Mouse (Mus musculus): ENCODE data around the gene Krtap13-1. TPM values are rescaled to one million over a fixed set of nuclear protein-coding genes. Genes with fewer than 3 reads are reported as not detected.
"Not testable (repeated sequence)": the region's sequence is repeated elsewhere in the genome, so short reads cannot be mapped to it uniquely, and the experiment has no call there.

Krtap13-1 gene
- total RNA-seq (2021): not detected

DNA sequence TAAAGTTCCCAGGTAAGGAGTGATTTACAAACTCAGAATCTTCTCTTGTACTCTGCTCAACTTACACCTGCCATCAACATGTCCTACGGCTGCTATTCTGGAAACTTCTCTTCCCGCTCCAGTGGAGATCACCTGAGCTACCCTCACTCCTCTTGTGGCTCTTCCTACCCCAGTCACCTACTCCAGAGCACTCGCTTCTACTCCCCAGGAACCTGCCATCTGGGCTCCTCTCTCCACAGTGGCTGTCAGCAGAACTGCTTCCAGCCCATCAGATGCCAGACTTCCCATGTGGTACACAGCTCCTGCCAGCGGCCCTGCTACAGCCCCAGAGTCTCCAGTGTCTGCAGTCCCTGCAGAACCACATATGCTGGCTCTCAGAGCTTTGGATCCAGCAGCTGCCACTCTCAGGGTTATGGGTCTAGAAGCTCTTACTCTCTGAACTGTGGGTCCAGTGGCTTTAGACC is at the start of gene Krtap13-1:
Gene Krtap13-1, plus strand, starts transcription at position 51 of the 464 bp plus-strand sequence.
- DNase-seq: no peak

DNA sequence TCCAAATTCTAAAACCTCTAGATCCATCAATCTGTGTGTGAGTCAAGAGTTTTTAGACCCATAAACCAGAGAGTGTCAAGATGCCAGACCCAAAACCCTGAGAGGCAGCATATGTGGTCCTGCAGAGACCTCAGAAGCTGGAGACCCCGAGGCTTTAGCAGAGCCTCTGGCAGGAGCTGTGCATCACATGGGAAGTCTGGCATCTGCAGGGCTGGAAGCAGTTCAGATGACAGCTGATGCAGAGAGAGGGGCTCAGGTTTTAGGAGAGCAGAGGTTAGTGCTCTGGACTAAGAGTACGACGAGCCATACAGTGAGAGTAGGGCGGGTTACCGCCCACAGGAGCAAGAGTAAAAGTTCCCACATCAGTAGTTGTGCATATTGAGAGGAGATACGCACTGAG is 49.6 kb upstream of the Krtap13-1 start:
- DNase-seq: no peak

DNA sequence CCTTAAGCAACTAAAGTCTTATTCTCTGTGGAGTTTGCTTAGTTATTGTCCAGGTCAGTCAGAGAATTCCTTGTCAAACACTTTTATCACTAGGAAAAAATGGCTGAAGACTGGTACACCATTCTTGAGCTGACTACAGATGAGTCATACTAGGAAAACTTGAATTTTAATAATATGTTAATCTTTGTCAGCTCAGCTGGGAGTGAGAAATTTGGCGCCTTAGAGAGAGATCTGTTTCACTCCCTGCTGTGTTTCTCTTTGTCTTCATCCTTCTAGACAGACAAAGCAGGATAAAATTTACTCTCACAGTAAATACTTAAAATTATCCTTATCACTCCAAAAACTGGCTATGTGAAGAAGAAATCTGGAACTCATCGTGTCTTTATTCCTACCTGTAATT is 47.4 kb upstream of the Krtap13-1 start:
- DNase-seq: no peak

DNA sequence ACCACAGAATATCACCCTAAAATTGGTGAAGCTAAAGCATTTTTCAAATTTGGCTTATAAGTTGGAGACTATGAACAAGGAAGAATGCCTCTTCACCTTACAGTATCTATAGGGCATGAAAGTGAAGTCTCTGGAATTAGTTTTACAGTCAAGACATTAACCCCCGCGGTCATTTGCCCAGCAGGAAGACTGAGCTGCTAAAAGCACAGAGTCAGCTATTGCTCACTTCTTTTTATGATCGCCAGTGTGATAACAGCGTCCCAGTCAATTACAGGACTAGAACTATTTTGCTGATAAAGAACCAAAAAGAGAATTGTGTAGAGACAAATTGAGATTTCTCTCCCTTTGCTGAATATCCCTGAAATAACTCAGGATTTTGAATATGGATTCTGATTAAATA is 32.4 kb upstream of the Krtap13-1 start:
- no peak for DNase-seq

DNA sequence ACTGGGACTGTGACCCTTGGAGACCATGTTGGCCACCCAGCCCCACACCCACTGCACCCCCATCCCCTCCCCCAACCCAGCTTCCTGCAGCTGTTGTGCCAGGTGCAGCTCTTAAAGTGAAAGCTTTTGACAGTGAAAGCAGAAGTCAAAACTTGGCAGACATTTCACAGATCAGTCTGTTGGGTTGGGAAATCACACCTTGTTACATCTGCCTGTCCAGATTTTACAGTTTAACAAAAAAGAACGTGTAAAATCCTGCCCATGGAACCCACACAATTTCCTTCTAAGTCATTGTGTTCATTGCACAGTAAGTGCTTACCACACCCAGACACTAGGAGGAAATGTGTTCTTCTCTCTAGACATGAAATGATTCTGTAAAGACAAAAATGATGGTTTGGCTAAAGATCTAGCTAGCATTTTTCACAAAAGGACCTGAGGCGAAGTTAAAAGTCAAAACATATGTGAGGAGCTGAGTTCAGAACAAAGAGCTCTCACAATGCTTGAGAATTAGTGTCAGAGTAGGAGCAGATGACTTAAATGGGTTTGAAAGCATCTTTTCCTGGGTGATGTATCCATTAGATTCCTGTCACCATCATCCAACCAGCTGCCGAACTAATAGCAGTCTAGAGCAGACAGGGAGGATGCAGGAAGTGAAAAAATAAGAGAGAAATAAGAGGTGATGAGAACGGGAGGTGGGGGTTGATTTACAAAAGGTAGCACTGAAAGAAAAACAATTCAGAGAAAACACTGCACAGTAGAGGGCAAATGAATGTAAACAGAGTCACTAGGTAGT is 27.4 kb upstream of the Krtap13-1 start:
- no peak for DNase-seq

DNA sequence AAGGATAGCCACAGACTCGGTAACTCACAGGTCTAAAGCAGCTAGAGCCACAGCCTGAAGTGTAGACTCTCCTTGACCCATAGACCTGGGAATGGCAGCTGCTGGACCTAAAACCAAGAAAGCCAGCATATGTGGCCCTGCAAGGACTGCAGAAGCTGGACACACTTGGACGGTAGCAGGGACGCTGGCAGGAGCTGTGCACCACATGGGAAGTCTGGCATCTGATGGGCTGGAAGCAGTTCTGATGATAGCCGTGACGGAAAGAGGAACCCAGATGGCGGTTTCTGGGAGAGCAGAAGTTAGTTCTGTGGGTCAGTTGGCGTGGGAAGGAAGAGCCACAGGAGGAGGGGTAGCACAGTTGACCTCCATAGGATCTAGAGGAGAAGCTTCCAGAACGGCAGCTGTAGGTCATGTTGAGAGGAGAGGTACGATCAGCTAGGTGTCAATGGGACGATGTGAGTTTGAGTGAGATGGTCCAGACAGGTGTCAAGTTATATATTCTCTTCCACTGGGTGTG is 21.1 kb upstream of the Krtap13-1 start, which contains the start of gene 2310061N02Rik:
Gene 2310061N02Rik, minus strand, starts transcription at position 467 of the 517 bp plus-strand sequence.
- DNase-seq: no peak

DNA sequence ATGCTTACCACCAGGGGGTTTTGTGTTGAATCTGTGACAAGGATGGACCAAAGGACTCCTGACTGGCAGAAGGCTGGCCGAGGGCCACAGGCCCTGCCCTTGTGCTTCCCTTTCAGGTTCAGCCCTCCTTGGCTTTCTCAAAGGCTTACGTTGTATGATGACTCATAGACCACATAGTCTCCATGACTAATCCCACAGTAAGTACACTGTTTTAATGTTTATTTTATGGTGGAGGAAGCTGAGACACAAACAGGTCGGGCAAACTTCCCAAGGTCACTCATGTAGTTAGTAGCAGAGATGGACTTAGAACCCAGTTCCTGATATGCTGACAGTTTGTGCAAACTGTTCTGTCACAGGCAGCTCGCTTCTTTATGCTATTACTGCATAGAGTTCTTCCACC is 17.9 kb upstream of the Krtap13-1 start:
- DNase-seq: no peak

DNA sequence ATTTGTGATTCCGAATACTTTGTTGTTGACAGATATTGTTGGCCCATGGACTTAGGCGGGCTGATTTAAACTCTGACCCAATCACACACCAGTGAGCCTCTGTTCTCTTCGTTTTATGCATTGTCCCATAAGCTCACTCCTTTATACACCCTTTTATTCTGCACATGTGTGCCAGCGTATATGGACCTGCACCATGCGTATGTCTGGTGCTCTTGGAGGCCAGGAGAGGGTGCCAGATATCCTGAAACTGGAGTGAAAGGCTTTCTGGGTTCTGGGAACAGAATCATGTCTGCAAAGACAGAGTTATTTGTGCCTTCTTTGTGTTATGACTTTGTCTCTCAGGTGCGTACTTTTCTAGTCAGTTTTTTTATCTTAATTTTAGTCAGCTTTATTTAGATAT is 17.4 kb upstream of the Krtap13-1 start:
- DNase-seq: no peak

DNA sequence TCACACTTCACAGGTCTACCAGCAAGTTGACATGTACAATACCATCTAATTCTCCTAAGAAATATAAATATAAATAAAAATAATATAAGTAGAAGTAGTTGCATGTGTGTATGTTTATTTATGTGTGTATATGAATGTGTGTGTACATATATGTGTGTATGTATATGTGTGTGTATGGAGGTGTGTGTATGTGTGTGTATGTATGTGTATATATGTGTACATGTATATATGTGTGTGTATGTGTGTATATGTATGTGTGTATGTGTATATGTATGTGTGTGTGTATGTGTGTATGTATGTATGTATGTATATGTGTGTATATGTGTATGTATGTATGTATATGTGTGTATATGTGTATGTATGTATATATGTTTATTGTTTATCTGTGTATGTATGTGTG is 12.1 kb upstream of the Krtap13-1 start:
- no peak for DNase-seq

DNA sequence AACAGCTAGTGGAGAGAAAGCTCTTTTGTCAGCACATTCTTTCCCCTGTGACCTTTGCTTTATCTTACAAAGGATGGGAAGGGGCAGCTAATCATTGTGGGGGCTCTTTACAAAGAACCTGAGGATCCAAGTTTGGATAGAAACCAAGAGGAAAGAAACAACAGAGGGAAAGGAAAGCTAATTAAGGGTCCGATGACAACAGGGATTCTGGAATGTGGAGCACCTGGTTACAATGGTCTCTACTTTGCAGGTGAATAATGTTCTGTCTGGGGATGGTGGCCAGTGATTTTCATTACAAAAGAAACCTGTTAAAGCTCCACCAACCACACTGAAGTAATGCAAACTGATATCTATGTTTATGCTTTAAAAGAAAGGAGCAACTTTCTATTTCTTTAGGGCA is 8.6 kb upstream of the Krtap13-1 start:
- no peak for DNase-seq

DNA sequence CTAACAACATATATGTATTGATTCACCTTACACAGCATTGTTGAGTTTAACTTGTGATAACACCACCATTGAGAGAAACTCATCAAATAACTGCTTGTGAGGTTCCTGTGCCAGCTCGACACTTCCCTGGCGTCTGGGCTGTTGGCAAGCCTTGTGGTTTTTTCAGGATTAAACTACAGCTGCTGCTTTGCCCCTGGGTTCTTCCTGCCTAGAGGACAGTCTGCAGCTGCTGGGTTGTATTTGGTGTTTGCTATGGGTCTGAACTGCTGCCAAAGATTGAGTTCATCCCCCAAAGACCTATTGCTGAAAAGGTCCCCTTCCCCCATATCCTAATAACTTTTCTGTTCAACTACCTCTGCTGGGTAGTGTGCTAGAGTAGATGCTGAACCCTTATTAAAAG is 6.7 kb downstream of the Krtap13-1 start:
- DNase-seq: no peak

DNA sequence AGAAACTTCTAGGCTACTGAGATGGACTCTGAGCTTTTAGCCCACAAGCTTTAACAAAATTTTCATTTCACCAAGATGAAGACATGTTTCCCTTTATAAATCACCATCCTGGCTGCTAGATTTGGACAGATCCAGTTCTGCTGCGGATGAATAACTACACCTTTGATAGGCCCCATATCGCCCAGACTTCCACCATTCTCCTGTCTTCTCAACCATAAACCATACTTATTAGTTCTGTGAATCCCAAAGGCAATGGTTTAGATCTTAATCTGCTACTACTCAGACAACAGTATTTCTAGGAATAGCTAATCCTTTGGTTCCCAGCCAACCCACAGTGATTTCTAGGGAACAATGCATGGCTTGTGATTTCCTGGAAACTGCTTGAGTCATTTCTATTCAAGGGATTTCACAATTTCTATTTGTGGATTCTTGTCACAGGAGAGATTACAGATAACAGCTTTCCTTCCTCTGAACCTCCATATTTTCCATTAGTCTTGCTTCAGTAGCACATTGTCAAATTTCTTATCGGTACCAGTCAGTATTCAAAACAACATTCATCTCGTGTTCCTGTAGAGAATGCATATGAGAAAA is 16.2 kb downstream of the Krtap13-1 start:
- DNase-seq: no peak

DNA sequence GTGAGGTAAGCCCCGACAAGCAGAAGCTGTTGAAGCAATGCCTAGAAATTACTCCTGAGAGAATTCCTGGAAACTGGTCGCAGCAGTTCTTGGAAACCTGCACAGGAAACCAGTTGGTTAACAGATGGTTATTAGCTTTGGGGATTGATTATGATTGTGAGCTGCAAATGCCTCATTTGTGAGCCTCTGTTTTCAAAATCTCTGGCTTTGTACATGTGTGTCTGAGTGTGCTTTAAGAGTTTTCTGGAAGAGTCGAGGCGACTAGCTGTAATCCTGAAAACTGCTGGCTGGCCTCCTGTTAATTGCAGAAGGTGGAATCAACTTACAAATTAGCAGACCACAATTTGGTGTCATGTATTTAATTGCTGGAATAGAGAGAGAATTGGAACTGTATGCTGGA is 19.3 kb downstream of the Krtap13-1 start:
- no peak for DNase-seq

DNA sequence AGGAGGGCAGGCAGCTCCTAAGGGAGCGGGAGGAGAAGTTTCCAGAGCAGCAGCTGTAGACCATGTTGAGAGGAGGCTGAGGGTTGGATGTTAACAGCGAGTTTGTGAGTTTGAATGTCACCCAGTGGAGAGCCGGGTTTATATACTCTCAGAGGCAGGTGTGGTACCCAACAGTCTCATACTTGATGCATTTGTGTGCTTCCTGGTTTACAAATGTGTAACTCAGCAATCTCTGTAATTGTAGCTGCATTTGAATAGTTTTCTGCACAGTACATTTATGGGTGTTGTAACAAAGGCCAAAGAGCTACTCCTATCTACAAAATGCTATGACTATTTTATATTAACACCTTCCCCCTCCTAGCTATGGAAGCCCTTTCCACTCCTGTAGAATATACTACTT is 22.9 kb downstream of the Krtap13-1 start, which contains the start of gene Krtap13:
Gene Krtap13, minus strand, starts transcription at position 101 of the 400 bp plus-strand sequence.
- DNase-seq: not testable (repeated sequence)

DNA sequence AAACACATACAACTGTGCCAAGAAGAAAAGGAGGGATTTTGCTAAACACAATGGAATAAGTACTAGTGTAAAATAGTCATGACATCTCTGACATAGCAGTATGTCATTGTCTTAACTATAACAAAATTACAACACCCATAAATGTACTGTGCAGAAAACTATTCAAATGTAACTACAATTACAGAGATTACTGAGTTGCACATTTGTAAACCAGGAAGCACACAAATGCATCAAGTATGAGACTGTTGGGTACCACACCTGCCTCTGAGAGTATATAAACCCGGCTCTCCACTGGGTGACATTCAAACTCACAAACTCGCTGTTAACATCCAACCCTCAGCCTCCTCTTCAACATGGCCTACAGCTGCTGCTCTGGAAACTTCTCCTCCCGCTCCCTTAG is 29.9 kb downstream of the Krtap13-1 start, which contains the start of gene 2310034C09Rik:
Gene 2310034C09Rik, plus strand, starts transcription at position 301 of the 400 bp plus-strand sequence.
- DNase-seq: not testable (repeated sequence)

DNA sequence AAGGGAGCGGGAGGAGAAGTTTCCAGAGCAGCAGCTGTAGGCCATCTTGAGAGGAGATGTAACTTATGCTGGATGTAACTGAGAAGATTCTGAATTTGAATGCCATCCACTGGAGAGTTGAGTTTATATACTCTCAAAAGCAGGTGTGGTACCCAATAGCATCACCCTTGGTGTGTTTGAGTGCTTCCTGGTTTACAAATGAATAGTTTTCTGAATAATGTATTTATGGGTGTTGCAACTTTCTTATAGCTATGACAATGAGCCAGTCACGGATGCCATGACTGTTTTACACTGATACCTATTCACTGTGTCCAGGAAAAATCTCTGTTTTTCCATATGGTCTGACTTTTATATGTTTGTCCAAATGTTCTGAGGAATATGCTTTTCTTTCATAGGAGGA is 45.4 kb downstream of the Krtap13-1 start, which contains the start of gene 2310057N15Rik:
Gene 2310057N15Rik, minus strand, starts transcription at position 101 of the 400 bp plus-strand sequence.
- DNase-seq: no peak

DNA sequence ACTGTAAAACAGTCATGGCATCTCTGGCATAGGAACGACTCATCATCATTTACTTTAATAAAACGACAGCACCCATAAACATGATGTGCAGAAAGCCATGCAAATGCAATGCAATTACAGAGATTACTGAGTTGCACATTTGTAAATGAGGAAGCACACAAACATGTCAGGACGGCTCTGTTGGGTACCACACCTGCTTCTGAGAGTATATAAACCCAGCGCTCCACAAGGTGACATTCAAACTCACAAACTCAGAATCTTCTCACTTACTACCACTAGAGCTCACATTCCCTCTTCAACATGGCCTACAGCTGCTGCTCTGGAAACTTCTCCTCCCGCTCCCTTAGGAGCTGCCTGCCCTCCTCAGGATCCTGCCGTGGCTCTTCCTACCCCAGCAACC is 48.9 kb downstream of the Krtap13-1 start, which contains the start of gene Gm5965:
Gene Gm5965, plus strand, starts transcription at position 301 of the 400 bp plus-strand sequence.
- DNase-seq: no peak

Other genes with a start within 250 kb of the Krtap13-1 start
- not detected for gene Cldn17, start 221.9 kb upstream of the Krtap13-1 start, total RNA-seq (2021)
- gene Cldn8, start 165.7 kb upstream of the Krtap13-1 start, total RNA-seq (2021): not detected
- not detected for gene Krtap24-1, start 116.6 kb upstream of the Krtap13-1 start, total RNA-seq (2021)
- not detected for gene 2310079G19Rik, start 101.2 kb upstream of the Krtap13-1 start, total RNA-seq (2021)
- gene Krtap26-1, start 81.1 kb upstream of the Krtap13-1 start, total RNA-seq (2021): not detected
- gene Krtap27-1, start 57.2 kb upstream of the Krtap13-1 start, total RNA-seq (2021): not detected
- gene 2310061N02Rik, start 20.9 kb upstream of the Krtap13-1 start, total RNA-seq (2021): not detected
- gene Krtap13, start 22.8 kb downstream of the Krtap13-1 start, total RNA-seq (2021): not detected
- not detected for gene 2310034C09Rik, start 30.0 kb downstream of the Krtap13-1 start, total RNA-seq (2021)
- not detected for gene 2310057N15Rik, start 45.3 kb downstream of the Krtap13-1 start, total RNA-seq (2021)
- not detected for gene Gm5965, start 49.0 kb downstream of the Krtap13-1 start, total RNA-seq (2021)
- not detected for gene Gm20741, start 83.4 kb downstream of the Krtap13-1 start, total RNA-seq (2021)
- gene Krtap15, start 91.4 kb downstream of the Krtap13-1 start, total RNA-seq (2021): not detected
- gene Krtap14, start 97.3 kb downstream of the Krtap13-1 start, total RNA-seq (2021): not detected
- not detected for gene Krtap19-1, start 140.5 kb downstream of the Krtap13-1 start, total RNA-seq (2021)
- not detected for gene Krtap19-2, start 145.4 kb downstream of the Krtap13-1 start, total RNA-seq (2021)
- gene Krtap19-3, start 149.2 kb downstream of the Krtap13-1 start, total RNA-seq (2021): not detected
- not detected for gene Krtap19-4, start 156.2 kb downstream of the Krtap13-1 start, total RNA-seq (2021)
- not detected for gene Krtap19-5, start 167.6 kb downstream of the Krtap13-1 start, total RNA-seq (2021)
- gene Krtap19-9b, start 203.4 kb downstream of the Krtap13-1 start, total RNA-seq (2021): not detected
- not detected for gene Krtap16-3, start 234.0 kb downstream of the Krtap13-1 start, total RNA-seq (2021)

Measured in heart, postnatal 4 days (tissue).